Mouse (Mus musculus) intestine, embryonic 15.5 days (tissue): ENCODE data around the gene Lhpp. TPM values are rescaled to one million over a fixed set of nuclear protein-coding genes. Genes with fewer than 3 reads are reported as not detected.

Experiments
- ATAC-seq: fragments of 200-750 bp; cut with Nextera tagmentation; 2 replicates; pipeline ENCODE4 v1.8.0; 2017; ENCODE audit warnings: moderate TSS enrichment, moderate library complexity
- H3K27ac ChIP-seq: fragments of 300-500 bp; sonication (generic); 2 replicates; pipeline ENCODE4 v1.5.1; 2015; ENCODE audit warnings: mild to moderate bottlenecking, inconsistent platforms
- H3K27me3 ChIP-seq: fragments of 300-500 bp; sonication (generic); replicated peaks from 2 replicates; pipeline ENCODE4 v1.6.1; 2015; ENCODE audit warnings: inconsistent platforms
- H3K36me3 ChIP-seq: fragments of 300-500 bp; sonication (generic); 2 replicates; pipeline ENCODE4 v1.6.1; 2015; ENCODE audit warnings: inconsistent platforms
- H3K4me1 ChIP-seq: fragments of 300-500 bp; sonication (generic); replicated peaks from 2 replicates; pipeline ENCODE4 v1.6.1; 2015; ENCODE audit warnings: inconsistent platforms
- H3K4me2 ChIP-seq: fragments of 300-500 bp; sonication (generic); replicated peaks from 2 replicates; pipeline ENCODE4 v1.6.1; 2015; ENCODE audit warnings: mild to moderate bottlenecking, inconsistent platforms
- H3K4me3 ChIP-seq: fragments of 300-500 bp; sonication (generic); replicated peaks from 2 replicates; pipeline ENCODE4 v1.5.1; 2015; ENCODE audit warnings: inconsistent platforms
- H3K9ac ChIP-seq: fragments of 300-500 bp; sonication (generic); 2 replicates; pipeline ENCODE4 v1.6.1; 2015; ENCODE audit warnings: inconsistent platforms
- H3K9me3 ChIP-seq: fragments of 300-500 bp; sonication (generic); 2 replicates; pipeline ENCODE4 v1.6.1; 2016; ENCODE audit warnings: inconsistent platforms
- WGBS: fragments of 180-500 bp; shearing (Covaris S2); methylation state at CpG from one replicate; pipeline ENCODE4 v1.1.7; 2015; 5-methylcytosine and 5-hydroxymethylcytosine counted together
- polyA plus RNA-seq: library from polyadenylated mRNA; unstranded; fragments of >200 nt; fragmentation: Nextera tagmentation; extraction: Ambion mirVana; gene quantifications from 2 replicates; pipeline ENCODE4 v1.2.1, GENCODE M21; 2015

The Lhpp gene
- polyA plus RNA-seq, 1 experiment from 2014 or later, result 40.4 TPM

GRCm38 (mm10) chr7:132739829-132740228, 129.4 kb downstream of the Lhpp start:
- WGBS, result 53% methylated on average over 6 of the region's 6 CpGs
- Histone ChIP-seq H3K27ac (no peak overlapping the region), H3K27me3 (no peaks in the 10 kb centered on the region), H3K4me3 (no peak overlapping the region), H3K4me1 (peaks cover 16% of the 10 kb centered on the region), H3K36me3 (no peaks in the 10 kb centered on the region), H3K9me3 (no peaks in the 10 kb centered on the region), H3K4me2 (no peak overlapping the region), H3K9ac (no peak overlapping the region)
- ATAC-seq, result no peak

- Histone ChIP-seq H3K27ac (no peak overlapping the region), H3K9ac (no peak overlapping the region), H3K4me2 (no peak overlapping the region), H3K4me1 (no peaks in the 10 kb centered on the region), H3K36me3 (no peaks in the 10 kb centered on the region), H3K9me3 (no peaks in the 10 kb centered on the region), H3K4me3 (no peak overlapping the region), H3K27me3 (no peaks in the 10 kb centered on the region)
- 83% methylated on average over 5 of the region's 5 CpGs for WGBS
- ATAC-seq, result no peak
These were observed 132.5 kb downstream of the Lhpp start for GRCm38 (mm10) chr7:132742912-132743311.

DNA sequence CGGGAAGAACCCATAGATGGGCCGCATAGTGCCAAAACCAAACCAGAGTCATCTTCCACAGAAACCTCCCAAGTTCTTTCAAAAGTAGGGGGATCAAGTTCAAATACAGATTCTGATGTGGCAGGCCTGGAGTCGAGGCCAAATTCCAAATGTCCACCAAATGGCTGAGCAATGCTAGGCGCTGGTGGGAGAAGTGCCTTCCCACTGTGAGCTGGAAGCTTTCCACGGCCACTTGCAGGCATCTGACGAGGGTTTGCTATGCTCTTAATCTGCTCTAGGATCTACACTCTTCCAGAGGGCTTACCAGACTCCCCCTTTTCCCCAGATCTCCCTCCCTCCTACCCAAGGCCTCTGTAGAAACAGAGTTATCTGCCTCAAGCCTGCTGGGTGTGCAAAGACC, 136.7 kb downstream of the Lhpp start:
- H3K4me3 ChIP-seq, result no peak overlapping the region
- H3K27ac ChIP-seq, result no peak overlapping the region
- no peaks in the 10 kb centered on the region for H3K9me3 ChIP-seq
- no peaks in the 10 kb centered on the region for H3K27me3 ChIP-seq
- no peaks in the 10 kb centered on the region for H3K36me3 ChIP-seq
- no peak overlapping the region for H3K4me2 ChIP-seq
- H3K9ac ChIP-seq, result no peak overlapping the region
- H3K4me1 ChIP-seq, result peaks cover 7% of the 10 kb centered on the region; the same call in 1 of the 2 replicates
- WGBS, result 83% methylated on average over 6 of the region's 6 CpGs
- no peak for ATAC-seq

DNA sequence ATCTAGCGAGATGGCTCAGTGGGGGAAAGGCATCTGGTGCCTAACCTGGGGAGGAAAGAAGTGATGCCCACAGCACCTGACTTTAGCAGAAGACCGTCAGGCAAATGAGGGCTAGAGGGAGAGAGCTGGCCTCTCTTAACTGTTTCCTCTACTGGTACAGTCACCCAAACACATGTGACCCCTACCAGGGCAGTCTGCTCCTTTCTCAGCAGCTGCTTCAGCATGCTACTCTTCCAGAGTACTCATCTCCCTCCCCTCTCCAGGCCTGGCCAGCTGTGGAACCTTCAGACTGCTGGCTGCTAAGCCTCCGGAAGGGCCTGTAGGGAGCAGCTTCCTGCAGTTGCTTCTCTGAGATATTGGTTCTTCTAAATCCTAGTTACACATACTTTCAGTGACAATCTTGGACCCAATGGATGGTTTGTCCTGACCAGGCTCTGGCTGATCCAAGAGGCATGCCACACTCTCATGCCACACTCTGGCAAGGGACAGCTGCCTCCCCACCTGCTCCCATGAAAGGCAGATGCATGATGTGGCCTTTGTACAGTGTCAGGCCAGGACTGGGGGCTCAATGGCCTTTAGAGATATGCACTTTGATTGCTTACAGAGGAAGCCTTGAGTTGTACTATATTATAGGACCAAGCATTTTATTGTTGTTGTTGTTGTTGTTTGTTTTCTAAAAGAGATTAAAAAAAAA, 137.8 kb downstream of the Lhpp start:
- peak overlapping the region; percentile 58; the same call in 1 of the 2 replicates for H3K27ac ChIP-seq

DNA sequence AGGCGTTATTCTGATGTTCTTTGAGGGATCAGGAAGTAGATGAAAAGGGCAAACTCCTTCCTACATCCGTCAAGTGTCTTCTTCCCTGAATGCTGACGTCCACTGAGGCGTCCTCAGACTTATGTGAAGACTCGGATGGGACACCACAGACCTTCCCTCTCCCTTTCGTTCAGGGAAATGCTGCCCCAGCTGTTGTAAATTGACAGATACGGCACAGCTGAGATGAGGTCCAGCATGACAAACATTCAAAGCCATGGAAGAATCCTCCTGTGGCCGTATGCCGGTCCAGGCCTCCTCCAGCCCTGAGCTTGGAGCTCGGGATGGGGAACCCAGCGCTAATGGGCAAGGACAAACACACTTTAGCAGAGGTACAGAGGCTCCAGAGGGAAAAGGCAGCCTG, 139.1 kb downstream of the Lhpp start:
- WGBS, result 92% methylated on average over 11 of the region's 11 CpGs
- H3K4me1 ChIP-seq, result peaks cover 17% of the 10 kb centered on the region
- H3K36me3 ChIP-seq, result no peaks in the 10 kb centered on the region
- H3K4me2 ChIP-seq, result no peak overlapping the region
- no peak overlapping the region for H3K9ac ChIP-seq
- no peak overlapping the region for H3K4me3 ChIP-seq
- H3K9me3 ChIP-seq, result no peaks in the 10 kb centered on the region
- H3K27me3 ChIP-seq, result no peaks in the 10 kb centered on the region
- ATAC-seq, result no peak
- H3K27ac ChIP-seq, result no peak overlapping the region

More for the DNA sequence above, 137.8 kb downstream of the Lhpp start:
- ATAC-seq, result 0 out of 2 replicates have a peak, but pooled peaks have one; percentile 41
- WGBS, result 52% methylated on average over 3 of the region's 3 CpGs
- H3K36me3 ChIP-seq, result no peaks in the 10 kb centered on the region
- peaks cover 7% of the 10 kb centered on the region; the same call in 1 of the 2 replicates for H3K4me1 ChIP-seq
- no peaks in the 10 kb centered on the region for H3K9me3 ChIP-seq
- no peaks in the 10 kb centered on the region for H3K27me3 ChIP-seq
- H3K9ac ChIP-seq, result no peak overlapping the region
- H3K4me3 ChIP-seq, result no peak overlapping the region
- H3K4me2 ChIP-seq, result no peak overlapping the region

GRCm38 (mm10) chr7:132751716-132752115, 141.3 kb downstream of the Lhpp start:
- peaks cover 32% of the 10 kb centered on the region for H3K4me1 ChIP-seq
- H3K27me3 ChIP-seq, result no peaks in the 10 kb centered on the region
- no peaks in the 10 kb centered on the region for H3K36me3 ChIP-seq
- H3K9me3 ChIP-seq, result no peaks in the 10 kb centered on the region
- WGBS, result 42% methylated on average over 2 of the region's 2 CpGs
- H3K4me2 ChIP-seq, result no peak overlapping the region
- no peak overlapping the region for H3K27ac ChIP-seq
- no peak for ATAC-seq
- H3K9ac ChIP-seq, result no peak overlapping the region
- no peak overlapping the region for H3K4me3 ChIP-seq

GRCm38 (mm10) chr7:132753518-132754388, 143.3 kb downstream of the Lhpp start:
- no peak overlapping the region for H3K9ac ChIP-seq
- no peak overlapping the region for H3K4me3 ChIP-seq
- no peaks in the 10 kb centered on the region for H3K27me3 ChIP-seq
- H3K27ac ChIP-seq, result peak overlapping the region; percentile 19; the same call in 1 of the 2 replicates
- no peak for ATAC-seq
- WGBS, result 57% methylated on average over 4 of the region's 4 CpGs
- no peaks in the 10 kb centered on the region for H3K9me3 ChIP-seq
- H3K4me2 ChIP-seq, result no peak overlapping the region
- H3K4me1 ChIP-seq, result peaks cover 33% of the 10 kb centered on the region
- H3K36me3 ChIP-seq, result no peaks in the 10 kb centered on the region

DNA sequence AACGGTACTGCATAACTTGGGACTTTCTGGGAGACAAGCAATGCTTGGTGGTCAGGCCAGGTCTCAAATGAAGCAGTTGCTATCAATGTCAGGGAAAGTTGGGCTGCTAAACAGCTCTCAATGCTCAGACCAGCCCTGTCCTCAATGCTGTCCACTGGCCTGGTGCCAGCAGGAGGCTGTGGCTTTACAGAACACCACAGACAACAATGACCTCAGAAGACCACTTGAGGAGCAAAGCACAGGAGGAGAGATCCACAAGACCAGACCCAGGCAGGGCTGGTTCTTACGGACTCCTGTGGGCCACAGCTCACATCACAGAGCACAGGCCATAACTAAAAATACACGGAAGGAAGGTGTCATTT, 143.9 kb downstream of the Lhpp start:
- Histone ChIP-seq H3K27ac (peak overlapping the region; percentile 19), H3K4me3 (no peak overlapping the region), H3K9me3 (no peaks in the 10 kb centered on the region), H3K36me3 (no peaks in the 10 kb centered on the region), H3K27me3 (no peaks in the 10 kb centered on the region), H3K9ac (no peak overlapping the region), H3K4me1 (peaks cover 33% of the 10 kb centered on the region), H3K4me2 (no peak overlapping the region)
- ATAC-seq, result no peak
- 59% methylated on average over 3 of the region's 3 CpGs for whole genome bisulfite sequencing

Other genes with a start within 250 kb of the Lhpp start
- gene Oat, start 34.2 kb upstream of the Lhpp start, polyA plus RNA-seq, result 1,488 and 1,505 TPM in 2 replicates
- 0.75 and 0.82 TPM in 2 replicates for gene Nkx1-2, start 11.0 kb upstream of the Lhpp start, polyA plus RNA-seq
- 17.9 and 19.1 TPM in 2 replicates for gene Fam53b, start 203.2 kb downstream of the Lhpp start, polyA plus RNA-seq
- gene Eef1akmt2, start 242.0 kb downstream of the Lhpp start, polyA plus RNA-seq, result 60.7 and 64.4 TPM in 2 replicates
- 30.3 and 36.9 TPM in 2 replicates for gene Abraxas2, start 248.6 kb downstream of the Lhpp start, polyA plus RNA-seq